Comparison of ENCODE assay signal across 11 mouse cellular contexts in genomic region chr11:69603516-69603915, GRCm38 (mm10). TPM values are rescaled to one million over a fixed set of nuclear protein-coding genes. Genes with fewer than 3 reads are reported as not detected.
A peak's percentile ranks its signal among the peaks of the same experiment; 100 is the strongest.
DNase-seq lines count a peak whose midpoint lies in the region; ATAC-seq and TF ChIP-seq lines count a peak whose summit lies in the region.
"Had no signal": no experiment of that assay in that cellular context is flagged by ENCODE, and none has a peak within 500 bp of the region (broad histone marks: within the 10 kb centered on the region; RNA-seq: fewer than 3 reads in every experiment).

No protein-coding gene starts in this region.

- no peak for TF ChIP-seq POLR2A in cortical plate, adult 2 months (IDR thresholded peaks at IDR 0.05; ENCODE audit: extremely low read depth, insufficient read depth, low read length)

- H3K4me2 ChIP-seq in heart, embryonic 12.5 days, result peak overlapping the region; percentile 100; the same call in 1 of the 2 replicates
- H3K4me2 ChIP-seq in limb, embryonic 13.5 days (replicated peaks), result peak overlapping the region; percentile 100; the same call in 1 of the 2 replicates

- peak; percentile 43 to 73 for DNase-seq in heart, adult 18-20 months
- no peak for DNase-seq in heart, postnatal 36 days
- DNase-seq in frontal cortex, postnatal 14 days (ENCODE audit: low spot score in 2 of 2), result no peak
- DNase-seq in adrenal gland, postnatal 14 days, result no peak
- DNase-seq: retina, postnatal 1 day had no signal

- H3K4me3 ChIP-seq in cortical plate, adult 2 months (ENCODE audit: insufficient read depth, low read length), result peak overlapping the region; percentile 61
- H3K4me3 ChIP-seq in heart, embryonic 12.5 days, result no peak overlapping the region
- H3K4me3 ChIP-seq in limb, embryonic 13.5 days, result no peak overlapping the region

- intact Hi-C loops in heart, postnatal 36 days (cut with DNase I), result no loop called here

- ATAC-seq in heart, embryonic 12.5 days (ENCODE audit: insufficient number of reproducible peaks, low FRiP score), result no peak
- no peak for ATAC-seq in limb, embryonic 13.5 days (ENCODE audit: low FRiP score, low read depth)
- no peak for ATAC-seq in megakaryocyte, adult 5-6 weeks (ENCODE audit: poor library complexity, severe bottlenecking)

- H3K9me3 ChIP-seq in heart, embryonic 12.5 days (replicated peaks), result no peaks in the 10 kb centered on the region
- H3K9me3 ChIP-seq in limb, embryonic 13.5 days, result no peaks in the 10 kb centered on the region

- no peaks in the 10 kb centered on the region for H3K36me3 ChIP-seq in heart, embryonic 12.5 days
- H3K36me3 ChIP-seq in limb, embryonic 13.5 days, result 0 out of 2 replicates have a peak, but pooled peaks cover 4% of the 10 kb centered on the region

- H3K4me1 ChIP-seq in cortical plate, adult 2 months (ENCODE audit: control insufficient read depth, insufficient read depth, low read length), result peaks cover 1% of the 10 kb centered on the region; the same call in 1 of the 2 replicates
- H3K4me1 ChIP-seq in heart, embryonic 12.5 days (replicated peaks), result peaks cover 69% of the 10 kb centered on the region
- H3K4me1 ChIP-seq in limb, embryonic 13.5 days, result peaks cover 31% of the 10 kb centered on the region

- no peaks in the 10 kb centered on the region for H3K27me3 ChIP-seq in heart, embryonic 12.5 days (replicated peaks)
- H3K27me3 ChIP-seq in limb, embryonic 13.5 days, result peaks cover 29% of the 10 kb centered on the region

- TF ChIP-seq CTCF in cortical plate, adult 2 months (IDR thresholded peaks at IDR 0.05; ENCODE audit: extremely low read depth, insufficient read depth, low read length), result no peak

- no peak overlapping the region for H3K9ac ChIP-seq in heart, embryonic 12.5 days
- no peak overlapping the region for H3K9ac ChIP-seq in limb, embryonic 13.5 days

- peak overlapping the region; percentile 57; the same call in 1 of the 2 replicates for H3K27ac ChIP-seq in cortical plate, adult 2 months (ENCODE audit: insufficient read depth, low read length)
- no peak overlapping the region for H3K27ac ChIP-seq in heart, embryonic 12.5 days (ENCODE audit: poor library complexity, severe bottlenecking)
- H3K27ac ChIP-seq in limb, embryonic 13.5 days, result no peak overlapping the region

- WGBS in heart, embryonic 12.5 days, result 67% methylated on average over 8 of the region's 8 CpGs
- WGBS in limb, embryonic 13.5 days, result 80% methylated on average over 8 of the region's 8 CpGs

RNA-seq across cellular contexts. Expression of gene Atp1b2, which starts 2.2 kb away (rescaled TPM):
- total RNA-seq in heart, adult 18-20 months (2021), result 10 to 100 TPM; 15.2 to 16.4 TPM
- total RNA-seq in heart, postnatal 36 days (2021), result 10 to 100 TPM; 20.9 to 22.5 TPM
- polyA plus RNA-seq in cortical plate, adult 2 months (2012; rRNA removed), result 362 and 374 TPM in 2 replicates
- 30.9 and 31.1 TPM in 2 replicates for polyA plus RNA-seq in heart, embryonic 12.5 days (2016; fragmentation: Nextera tagmentation; extraction: Ambion mirVana)
- 5.7 and 6.0 TPM in 2 replicates for polyA plus RNA-seq in limb, embryonic 13.5 days (2015; fragmentation: Nextera tagmentation; extraction: Ambion mirVana)
- total RNA-seq in adrenal gland, postnatal 14 days (2021), result 37.4 and 39.7 TPM in 2 replicates
- 0.91 and 2.2 TPM in 2 replicates for total RNA-seq in megakaryocyte, adult 5-6 weeks (2015)
- 0.26 and 0.45 TPM in 2 replicates for total RNA-seq in megakaryocyte, adult 5-6 weeks (2017)

RNA-seq across cellular contexts. Expression of gene Shbg, which starts 14.2 kb away (rescaled TPM):
- total RNA-seq in heart, adult 18-20 months (2021), result not detected
- not detected for total RNA-seq in heart, postnatal 36 days (2021)
- 0.06 and 0.08 TPM in 2 replicates for polyA plus RNA-seq in cortical plate, adult 2 months (2012; rRNA removed)
- 0.13 and 0.82 TPM in 2 replicates for polyA plus RNA-seq in heart, embryonic 12.5 days (2016; fragmentation: Nextera tagmentation; extraction: Ambion mirVana)
- 0.22 TPM in 1 of 2 replicates, not detected in the other for polyA plus RNA-seq in limb, embryonic 13.5 days (2015; fragmentation: Nextera tagmentation; extraction: Ambion mirVana)
- total RNA-seq in adrenal gland, postnatal 14 days (2021), result not detected in 2 replicates
- not detected in 2 replicates for total RNA-seq in megakaryocyte, adult 5-6 weeks (2015)
- total RNA-seq in megakaryocyte, adult 5-6 weeks (2017), result not detected in 2 replicates
- total RNA-seq: left cerebral cortex, adult 18-20 months had no signal
- polyA plus RNA-seq: gonadal fat pad, adult 2 months had no signal

RNA-seq across cellular contexts. Expression of gene Sat2, which starts 18.3 kb away (rescaled TPM):
- total RNA-seq in heart, adult 18-20 months (2021), result 1 to 10 TPM; 3.3 to 3.8 TPM
- 1 to 10 TPM; 3.7 to 4.1 TPM for total RNA-seq in heart, postnatal 36 days (2021)
- 18.1 and 21.1 TPM in 2 replicates for polyA plus RNA-seq in cortical plate, adult 2 months (2012; rRNA removed)
- 16.5 and 17.4 TPM in 2 replicates for polyA plus RNA-seq in heart, embryonic 12.5 days (2016; fragmentation: Nextera tagmentation; extraction: Ambion mirVana)
- 24.1 and 28.0 TPM in 2 replicates for polyA plus RNA-seq in limb, embryonic 13.5 days (2015; fragmentation: Nextera tagmentation; extraction: Ambion mirVana)
- 7.9 and 8.2 TPM in 2 replicates for total RNA-seq in adrenal gland, postnatal 14 days (2021)
- total RNA-seq in megakaryocyte, adult 5-6 weeks (2015), result not detected in 2 replicates
- total RNA-seq in megakaryocyte, adult 5-6 weeks (2017), result not detected in 2 replicates

RNA-seq across cellular contexts. Expression of gene Trp53, which starts 23.4 kb away (rescaled TPM):
- 10 to 100 TPM; 15.0 to 15.5 TPM for total RNA-seq in heart, adult 18-20 months (2021)
- total RNA-seq in heart, postnatal 36 days (2021), result 10 to 100 TPM; 13.9 to 17.0 TPM
- 33.9 and 35.1 TPM in 2 replicates for polyA plus RNA-seq in cortical plate, adult 2 months (2012; rRNA removed)
- 76.0 and 79.1 TPM in 2 replicates for polyA plus RNA-seq in heart, embryonic 12.5 days (2016; fragmentation: Nextera tagmentation; extraction: Ambion mirVana)
- 158 and 161 TPM in 2 replicates for polyA plus RNA-seq in limb, embryonic 13.5 days (2015; fragmentation: Nextera tagmentation; extraction: Ambion mirVana)
- 66.4 and 78.4 TPM in 2 replicates for total RNA-seq in adrenal gland, postnatal 14 days (2021)
- total RNA-seq in megakaryocyte, adult 5-6 weeks (2015), result 59.2 and 64.7 TPM in 2 replicates
- total RNA-seq in megakaryocyte, adult 5-6 weeks (2017), result 21.8 and 28.3 TPM in 2 replicates

RNA-seq across cellular contexts. Expression of gene Wrap53, which starts 23.5 kb away (rescaled TPM):
- 1 to 10 TPM; 5.0 to 5.4 TPM for total RNA-seq in heart, adult 18-20 months (2021)
- 1 to 10 TPM; 5.1 to 6.3 TPM for total RNA-seq in heart, postnatal 36 days (2021)
- 13.6 and 14.3 TPM in 2 replicates for polyA plus RNA-seq in cortical plate, adult 2 months (2012; rRNA removed)
- 18.7 and 19.5 TPM in 2 replicates for polyA plus RNA-seq in heart, embryonic 12.5 days (2016; fragmentation: Nextera tagmentation; extraction: Ambion mirVana)
- polyA plus RNA-seq in limb, embryonic 13.5 days (2015; fragmentation: Nextera tagmentation; extraction: Ambion mirVana), result 28.3 and 31.0 TPM in 2 replicates
- total RNA-seq in adrenal gland, postnatal 14 days (2021), result 9.2 and 10.1 TPM in 2 replicates
- 11.8 and 12.2 TPM in 2 replicates for total RNA-seq in megakaryocyte, adult 5-6 weeks (2015)
- 5.3 and 5.9 TPM in 2 replicates for total RNA-seq in megakaryocyte, adult 5-6 weeks (2017)

Comparison
In these comparisons a context has a peak if more than half of its experiments do, and no peak if none do; other contexts are left out.
1. DNase-seq: peak in heart, adult 18-20 months (2 of 2); none in heart, postnatal 36 days (0 of 2), frontal cortex, postnatal 14 days (0 of 2) and adrenal gland, postnatal 14 days (single experiment).
2. RNA of gene Atp1b2, which starts 2.2 kb away (total RNA-seq): 37.4 to 39.7 TPM in adrenal gland, postnatal 14 days, 20.9 to 22.5 TPM in heart, postnatal 36 days and 15.2 to 16.4 TPM in heart, adult 18-20 months; 0.26 to 2.2 TPM in megakaryocyte, adult 5-6 weeks; every median in the first group is over 4 times any median in the second.